Mouse (Mus musculus) kidney, adult 2 months (tissue): ENCODE data around the gene B3gnt2. TPM values are rescaled to one million over a fixed set of nuclear protein-coding genes. Genes with fewer than 3 reads are reported as not detected.

Experiments used
- DNase-seq: peaks from one replicate; pipeline ENCODE4 v3.0.0; 2021
- H3K27ac ChIP-seq: fragments of 200-500 bp; 2 replicates; pipeline ENCODE4 v1.5.1; 2012; ENCODE audit warnings: low read depth, low read length, control low read depth, inconsistent platforms; ENCODE audit not compliant: insufficient read depth
- H3K27me3 ChIP-seq: fragments of 200-500 bp; replicated peaks from 2 replicates; pipeline ENCODE4 v1.6.1; 2012; ENCODE audit warnings: mild to moderate bottlenecking, moderate library complexity, low read length, inconsistent platforms; ENCODE audit not compliant: control insufficient read depth, insufficient read depth
- H3K36me3 ChIP-seq: fragments of 200-500 bp; 2 replicates; pipeline ENCODE4 v1.6.1; 2012; ENCODE audit warnings: mild to moderate bottlenecking, moderate library complexity, low read length, inconsistent platforms; ENCODE audit not compliant: control insufficient read depth, insufficient read depth
- H3K4me1 ChIP-seq: fragments of 200-500 bp; 2 replicates; pipeline ENCODE4 v1.6.1; 2011; ENCODE audit warnings: low read length; ENCODE audit not compliant: control insufficient read depth, insufficient read depth
- H3K4me3 ChIP-seq: fragments of 200-500 bp; 2 replicates; pipeline ENCODE4 v1.5.1; 2011; ENCODE audit warnings: mild to moderate bottlenecking, low read depth, low read length, control low read depth; ENCODE audit not compliant: insufficient read depth
- CTCF ChIP-seq: fragments of 200-500 bp; conservative IDR thresholded peaks from 2 replicates; pipeline ENCODE4 v1.5.1; 2011; ENCODE audit warnings: low read depth, mild to moderate bottlenecking, control low read depth, low read length, moderate library complexity, mixed read lengths; ENCODE audit not compliant: insufficient read depth, insufficient read length
- POLR2A ChIP-seq: fragments of 200-500 bp; IDR thresholded peaks from one replicate; pipeline ENCODE4 v1.6.1; 2011; ENCODE audit warnings: low read depth, low read length, control low read depth
- WGBS: fragments of 180-500 bp; shearing (Covaris S2); methylation state at CpG from one replicate; pipeline ENCODE4 v1.1.7; 2018; 5-methylcytosine and 5-hydroxymethylcytosine counted together
- polyA plus RNA-seq: library from polyadenylated mRNA; depleted of rRNA; stranded (reverse); fragments of >200 nt; gene quantifications from 2 replicates; pipeline ENCODE4 v1.2.3, GENCODE M21; 2012

The B3gnt2 gene
- polyA plus RNA-seq, 1 experiment: 21.0 TPM

DNA sequence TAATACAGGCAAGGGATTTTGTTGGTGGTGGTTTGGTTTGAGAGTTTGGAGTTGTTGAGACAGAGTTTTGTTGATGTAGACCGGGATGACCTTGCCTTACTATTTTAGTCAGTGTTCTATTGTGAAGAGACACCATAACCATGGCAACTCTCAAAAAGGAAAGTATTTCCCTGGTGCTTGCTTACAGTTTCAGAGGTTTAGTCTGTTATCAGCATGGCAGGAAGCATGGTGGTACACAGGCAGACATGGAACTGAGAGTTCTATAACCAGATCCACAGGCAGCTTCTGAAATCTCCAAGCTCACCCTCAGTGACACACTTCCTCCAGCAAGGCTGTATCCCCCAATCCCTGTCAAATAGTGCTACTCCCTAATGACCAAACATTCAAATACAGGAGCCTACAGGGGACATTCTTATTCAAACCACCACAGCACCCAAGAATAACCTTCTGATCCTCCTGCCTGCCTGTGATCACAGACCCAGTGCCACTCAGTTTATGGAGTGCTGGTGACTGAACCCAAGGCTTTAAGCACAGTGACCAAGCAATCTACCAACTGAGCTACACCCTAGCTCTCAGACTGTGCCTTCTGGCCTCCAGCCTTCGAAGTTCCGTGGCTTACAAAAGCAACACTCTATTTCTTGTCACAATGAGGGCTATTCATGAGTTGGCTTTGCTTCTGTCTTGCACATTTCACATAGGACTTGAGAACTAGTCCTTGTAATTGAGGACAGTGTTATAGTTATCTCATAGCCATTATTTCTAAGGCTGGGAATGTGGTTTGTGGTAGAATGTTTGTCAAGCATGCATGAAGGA lies 104.4 kb downstream of the B3gnt2 start:
- no peak overlapping the region for H3K4me3 ChIP-seq
- H3K27ac ChIP-seq: no peak overlapping the region
- no peak for DNase-seq
- 92% methylated on average over 3 of the region's 3 CpGs for WGBS
- H3K27me3 ChIP-seq: no peaks in the 10 kb centered on the region
- H3K4me1 ChIP-seq: no peaks in the 10 kb centered on the region
- TF ChIP-seq CTCF: no peak
- H3K36me3 ChIP-seq: no peaks in the 10 kb centered on the region

DNA sequence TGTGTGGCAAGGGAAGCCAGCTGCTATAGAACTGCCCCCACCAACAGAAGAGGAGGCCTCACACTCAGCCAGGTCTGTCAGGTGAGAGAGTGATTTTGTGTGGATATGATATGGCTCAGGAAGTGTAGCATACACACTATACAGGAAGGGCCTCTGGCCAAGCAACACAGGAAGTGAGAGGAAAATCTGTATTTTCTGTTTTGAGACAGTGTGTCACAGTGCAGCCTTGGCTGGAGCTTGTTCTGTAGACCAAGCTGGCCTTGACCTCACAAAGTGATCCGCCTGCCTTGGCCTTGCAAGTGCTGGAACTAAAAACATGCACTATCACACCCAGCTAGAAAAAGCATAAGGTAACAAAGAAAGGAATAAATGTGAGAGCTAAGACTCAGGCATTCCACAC lies 105.6 kb downstream of the B3gnt2 start:
- no peak overlapping the region for H3K27ac ChIP-seq
- DNase-seq: no peak
- H3K4me3 ChIP-seq: no peak overlapping the region
- 82% methylated on average over 1 of the region's 1 CpGs for WGBS
- H3K36me3 ChIP-seq: no peaks in the 10 kb centered on the region
- TF ChIP-seq CTCF: no peak
- no peak for TF ChIP-seq POLR2A
- H3K27me3 ChIP-seq: no peaks in the 10 kb centered on the region
- no peaks in the 10 kb centered on the region for H3K4me1 ChIP-seq

DNA sequence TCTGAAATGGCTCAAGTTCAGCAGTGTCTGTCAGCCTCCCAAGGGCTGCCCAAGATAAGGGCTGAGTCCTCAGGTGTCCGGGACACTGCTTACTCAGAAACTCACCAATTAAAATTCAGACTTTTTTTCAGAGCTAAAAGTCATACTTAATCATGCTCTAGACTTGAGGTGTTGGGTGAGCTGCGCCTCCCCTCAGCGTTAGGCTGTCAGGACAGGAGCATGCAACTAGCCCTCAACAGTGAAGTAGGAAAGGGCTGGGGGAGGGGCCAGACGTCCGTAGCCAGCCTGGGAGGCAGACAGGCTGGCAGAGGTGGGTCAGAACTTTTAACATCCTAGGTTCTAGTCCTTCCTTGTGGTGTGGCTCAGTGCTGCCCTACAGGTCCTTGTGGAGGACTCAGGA lies 108.2 kb downstream of the B3gnt2 start:
- Histone ChIP-seq H3K4me3 (no peak overlapping the region), H3K27me3 (no peaks in the 10 kb centered on the region), H3K36me3 (no peaks in the 10 kb centered on the region), H3K27ac (no peak overlapping the region), H3K4me1 (no peaks in the 10 kb centered on the region)
- DNase-seq: no peak
- no peak for TF ChIP-seq POLR2A
- no peak for TF ChIP-seq CTCF
- WGBS: 48% methylated on average over 5 of the region's 5 CpGs

DNA sequence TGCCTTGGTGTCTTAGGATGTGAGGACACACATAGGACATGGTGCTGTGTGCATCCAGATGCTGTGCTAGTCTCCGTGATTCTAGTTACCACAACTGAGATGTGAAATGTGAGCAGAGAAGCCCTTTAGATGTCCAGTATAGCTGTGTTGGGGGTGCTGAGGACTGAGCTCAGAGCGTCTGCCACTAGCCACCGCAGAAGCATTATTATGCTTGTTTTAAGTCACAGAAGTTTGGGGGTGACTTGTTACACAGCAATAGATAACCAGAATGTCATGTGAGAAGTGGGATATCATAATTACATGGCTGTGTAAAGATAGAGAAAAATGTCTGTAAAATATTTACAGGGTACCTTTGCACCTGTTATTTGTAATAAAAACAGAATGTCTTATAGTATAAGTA lies 109.2 kb downstream of the B3gnt2 start:
- H3K4me3 ChIP-seq: no peak overlapping the region
- 89% methylated on average over 3 of the region's 3 CpGs for WGBS
- no peaks in the 10 kb centered on the region for H3K4me1 ChIP-seq
- no peaks in the 10 kb centered on the region for H3K36me3 ChIP-seq
- H3K27ac ChIP-seq: no peak overlapping the region
- H3K27me3 ChIP-seq: no peaks in the 10 kb centered on the region
- no peak for DNase-seq
- no peak for TF ChIP-seq POLR2A
- no peak for TF ChIP-seq CTCF

DNA sequence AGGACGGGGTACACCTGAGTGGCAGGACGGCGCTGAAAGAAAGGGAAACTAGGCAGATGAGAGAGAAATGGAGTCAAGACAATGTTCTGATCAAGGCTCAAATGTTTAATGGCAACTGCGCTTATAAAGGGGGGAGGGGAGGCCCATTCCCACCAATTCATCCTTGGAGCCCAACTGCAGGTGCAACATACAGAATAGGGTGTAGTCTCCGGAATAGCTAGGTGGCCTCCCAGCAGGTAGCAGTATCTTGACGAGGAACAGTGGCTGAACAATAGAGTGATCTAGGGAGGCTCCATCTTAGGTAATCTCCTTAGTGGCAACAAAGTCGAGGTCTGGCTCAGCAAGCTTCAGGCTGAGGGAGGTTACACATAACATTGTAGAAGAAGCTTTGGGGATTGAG lies 113.4 kb downstream of the B3gnt2 start:
- H3K27me3 ChIP-seq: no peaks in the 10 kb centered on the region
- no peak overlapping the region for H3K27ac ChIP-seq
- WGBS: 91% methylated on average over 7 of the region's 7 CpGs
- H3K4me1 ChIP-seq: no peaks in the 10 kb centered on the region
- TF ChIP-seq CTCF (no peak), POLR2A (no peak)
- H3K4me3 ChIP-seq: no peak overlapping the region
- DNase-seq: no peak
- no peaks in the 10 kb centered on the region for H3K36me3 ChIP-seq

DNA sequence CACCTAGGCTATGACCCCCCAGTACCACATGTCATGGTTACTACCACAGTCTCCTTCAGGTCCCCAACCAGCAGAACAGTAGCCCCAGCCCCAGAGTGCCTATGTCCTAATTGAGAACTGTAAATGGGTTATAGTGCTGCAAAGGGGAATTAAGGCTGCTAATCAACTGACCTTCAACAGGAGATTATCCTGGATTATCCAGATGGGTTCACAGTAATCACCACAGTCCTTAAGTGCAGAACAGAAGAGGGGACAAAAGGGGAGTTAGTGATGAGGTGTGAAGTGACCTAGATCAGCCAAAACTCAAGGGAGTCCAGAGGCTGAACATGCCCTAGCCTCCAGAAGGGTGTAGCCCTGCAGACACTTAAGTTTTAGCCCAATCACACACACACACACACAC lies 115.4 kb downstream of the B3gnt2 start:
- Histone ChIP-seq H3K27ac (no peak overlapping the region), H3K4me1 (no peaks in the 10 kb centered on the region), H3K36me3 (no peaks in the 10 kb centered on the region), H3K27me3 (no peaks in the 10 kb centered on the region), H3K4me3 (no peak overlapping the region)
- no peak for TF ChIP-seq POLR2A
- TF ChIP-seq CTCF: no peak
- DNase-seq: no peak

DNA sequence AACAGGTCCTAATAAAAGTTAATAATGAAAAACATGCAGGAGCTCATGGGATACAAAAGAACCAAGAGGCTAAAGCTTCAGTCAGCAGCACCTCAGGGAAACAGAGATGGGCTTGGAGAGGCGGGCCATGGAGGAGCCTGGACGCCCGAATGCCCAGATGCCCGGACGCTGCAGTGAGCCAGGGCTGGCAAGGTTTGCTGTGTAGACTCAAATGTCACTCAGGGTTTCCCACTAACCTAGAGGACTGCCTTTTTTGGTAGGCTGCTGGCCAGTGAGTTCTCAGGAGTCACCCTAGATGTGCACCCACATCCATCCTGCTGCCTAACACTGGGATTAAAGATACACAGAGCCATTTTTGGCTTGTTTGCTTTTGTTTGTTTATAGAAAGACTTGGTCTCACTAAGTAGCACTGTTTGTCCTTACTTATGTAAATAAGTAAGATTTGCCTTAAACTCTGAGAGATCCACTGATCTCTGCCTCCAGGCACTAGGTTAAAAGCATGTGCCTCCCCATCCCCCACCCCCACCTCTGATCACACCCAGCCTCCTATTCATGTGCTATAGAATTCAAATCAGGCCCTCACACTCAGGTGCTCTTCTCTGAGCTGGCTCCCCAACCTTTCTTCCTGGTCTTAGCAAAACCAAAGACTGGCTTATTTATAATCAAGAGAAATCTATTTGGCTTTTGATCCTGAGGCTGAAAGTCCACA lies 117.0 kb downstream of the B3gnt2 start:
- 79% methylated on average over 5 of the region's 5 CpGs for WGBS
- Histone ChIP-seq H3K36me3 (no peaks in the 10 kb centered on the region), H3K4me1 (no peaks in the 10 kb centered on the region), H3K27me3 (no peaks in the 10 kb centered on the region), H3K4me3 (no peak overlapping the region), H3K27ac (no peak overlapping the region)
- DNase-seq: no peak
- TF ChIP-seq POLR2A: no peak
- TF ChIP-seq CTCF: no peak
